Mouse (Mus musculus): ENCODE results near the gene Tac1. TPM values are rescaled to one million over a fixed set of nuclear protein-coding genes. Genes with fewer than 3 reads are reported as not detected.
A peak's percentile ranks its signal among the peaks of the same experiment; 100 is the strongest.
"Not testable (repeated sequence)": the region's sequence is repeated elsewhere in the genome, so short reads cannot be mapped to it uniquely, and the experiment has no call there.

The Tac1 gene
- polyA plus RNA-seq (2016; fragmentation: Nextera tagmentation; extraction: Ambion mirVana): 15.5 and 16.8 TPM in 2 replicates

GRCm38 (mm10) chr6:7554829-7555391 lies at the start of gene Tac1:
TSS of gene Tac1 (plus strand) at chr6:7554879.
- Histone ChIP-seq H3K27ac (no peak within 1 kb of the TSS), H3K4me3 (peak within 1 kb of the TSS; percentile 37), H3K4me1 (peaks cover 19% of the 10 kb centered on the region), H3K9me3 (no peaks in the 10 kb centered on the region), H3K4me2 (replicated peaks) (peak within 1 kb of the TSS; percentile 60), H3K27me3 (peaks cover 36% of the 10 kb centered on the region), H3K36me3 (no peaks in the 10 kb centered on the region), H3K9ac (no peak within 1 kb of the TSS)
- ATAC-seq (ENCODE audit: insufficient number of reproducible peaks, insufficient read depth, low FRiP score, low TSS enrichment): peak; percentile 60; the same call in 1 of the 2 replicates
- WGBS: under 1% methylated on average over 37 of the region's 37 CpGs

GRCm38 (mm10) chr6:7543511-7543910 lies 11.2 kb upstream of the Tac1 start:
- 83% methylated on average over 2 of the region's 2 CpGs for WGBS
- H3K27ac ChIP-seq; H3K27me3 ChIP-seq; H3K4me3 ChIP-seq; H3K9me3 ChIP-seq; ATAC-seq (ENCODE audit: insufficient number of reproducible peaks, insufficient read depth, low FRiP score, low TSS enrichment); H3K4me2 ChIP-seq (replicated peaks); H3K36me3 ChIP-seq; H3K9ac ChIP-seq; H3K4me1 ChIP-seq: not testable (repeated sequence)

DNA sequence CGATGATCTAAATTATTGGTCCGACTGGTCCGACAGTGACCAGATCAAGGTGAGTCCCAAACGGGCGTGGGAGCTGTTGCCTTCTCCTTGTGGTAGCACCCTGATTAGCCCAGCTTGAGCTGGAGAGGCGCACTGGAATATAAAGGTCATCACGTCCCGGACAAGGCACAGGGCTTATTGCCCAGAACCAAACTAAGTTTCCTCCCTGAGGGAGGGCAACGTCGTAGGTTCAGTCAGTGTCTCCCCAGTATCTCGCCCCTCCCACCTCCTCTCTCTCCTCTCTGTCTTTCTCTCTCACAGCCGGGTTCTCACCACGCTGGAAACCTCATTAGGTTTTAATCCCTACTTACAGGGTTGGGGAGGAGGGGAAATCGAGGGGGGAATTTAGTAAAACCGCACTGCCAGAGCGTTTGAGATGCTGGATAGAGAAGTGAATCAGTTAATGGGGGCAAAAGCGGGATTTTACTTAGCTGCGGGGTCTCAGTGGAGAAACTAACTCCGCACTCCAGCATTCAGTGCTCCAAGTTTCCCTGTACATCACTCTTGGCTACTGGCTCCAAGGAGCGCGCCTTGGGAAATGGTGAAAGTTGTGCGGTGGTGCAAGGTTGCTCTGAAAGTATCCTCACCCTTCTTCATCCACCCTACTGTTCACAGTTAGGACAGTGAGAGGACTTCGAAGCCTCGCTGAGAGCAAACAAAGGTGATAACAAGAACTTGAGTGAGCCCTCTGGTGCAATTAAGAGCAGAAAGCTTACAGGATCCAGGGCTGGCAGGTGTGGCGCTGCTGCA lies 1.2 kb downstream of the Tac1 start:
- ATAC-seq (ENCODE audit: insufficient number of reproducible peaks, insufficient read depth, low FRiP score, low TSS enrichment): no peak
- peaks cover 19% of the 10 kb centered on the region for H3K4me1 ChIP-seq
- H3K36me3 ChIP-seq: no peaks in the 10 kb centered on the region
- no peak overlapping the region for H3K27ac ChIP-seq
- peak overlapping the region; percentile 60 for H3K4me2 ChIP-seq (replicated peaks)
- H3K27me3 ChIP-seq: peaks cover 36% of the 10 kb centered on the region
- WGBS: 1% methylated on average over 25 of the region's 25 CpGs
- peak overlapping the region; percentile 37 for H3K4me3 ChIP-seq
- no peaks in the 10 kb centered on the region for H3K9me3 ChIP-seq
- no peak overlapping the region for H3K9ac ChIP-seq

GRCm38 (mm10) chr6:7558164-7558563 lies 3.5 kb downstream of the Tac1 start:
- Histone ChIP-seq H3K9ac (no peak overlapping the region), H3K27ac (no peak overlapping the region), H3K4me3 (no peak overlapping the region), H3K4me1 (peaks cover 19% of the 10 kb centered on the region), H3K4me2 (replicated peaks) (no peak overlapping the region), H3K36me3 (no peaks in the 10 kb centered on the region), H3K9me3 (no peaks in the 10 kb centered on the region), H3K27me3 (peaks cover 36% of the 10 kb centered on the region)
- peak; percentile 57; the same call in 1 of the 2 replicates for ATAC-seq (ENCODE audit: insufficient number of reproducible peaks, insufficient read depth, low FRiP score, low TSS enrichment)

DNA sequence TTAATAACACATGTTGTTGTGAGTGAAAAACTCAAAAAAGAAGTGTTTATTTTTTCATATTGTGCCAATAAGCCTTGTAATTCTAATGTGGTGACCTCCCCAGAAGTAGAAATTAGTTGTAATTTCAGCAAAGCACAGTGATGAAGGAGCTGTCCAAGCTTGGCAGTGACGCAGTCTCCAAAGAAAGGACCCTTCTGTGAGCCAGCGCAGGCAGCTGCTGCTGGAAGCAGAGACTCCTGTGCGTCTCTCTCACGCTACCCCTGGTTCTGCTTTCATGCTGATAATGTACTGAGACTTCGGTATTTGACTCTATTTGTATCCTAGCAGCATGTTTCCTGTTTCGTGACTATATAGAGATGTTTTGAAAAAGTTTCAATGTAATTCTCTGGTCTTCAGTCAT lies 7.8 kb downstream of the Tac1 start:
- Histone ChIP-seq H3K36me3 (no peaks in the 10 kb centered on the region), H3K4me3 (no peak overlapping the region), H3K9me3 (no peaks in the 10 kb centered on the region), H3K4me2 (replicated peaks) (no peak overlapping the region), H3K27me3 (no peaks in the 10 kb centered on the region), H3K4me1 (peaks cover 6% of the 10 kb centered on the region; the same call in 1 of the 2 replicates), H3K27ac (no peak overlapping the region), H3K9ac (no peak overlapping the region)
- WGBS: 27% methylated on average over 6 of the region's 6 CpGs
- ATAC-seq (ENCODE audit: insufficient number of reproducible peaks, insufficient read depth, low FRiP score, low TSS enrichment): no peak

- Histone ChIP-seq H3K36me3 (no peaks in the 10 kb centered on the region), H3K9me3 (no peaks in the 10 kb centered on the region), H3K4me3 (no peak overlapping the region), H3K9ac (no peak overlapping the region), H3K4me2 (replicated peaks) (no peak overlapping the region), H3K27ac (no peak overlapping the region), H3K27me3 (no peaks in the 10 kb centered on the region), H3K4me1 (no peaks in the 10 kb centered on the region; the same call in 1 of the 2 replicates)
- 92% methylated on average over 3 of the region's 3 CpGs for WGBS
- ATAC-seq (ENCODE audit: insufficient number of reproducible peaks, insufficient read depth, low FRiP score, low TSS enrichment): no peak
Measured at GRCm38 (mm10) chr6:7564537-7564936, 9.9 kb downstream of the Tac1 start.

GRCm38 (mm10) chr6:7571144-7571543 lies 16.5 kb downstream of the Tac1 start:
- H3K4me2 ChIP-seq (replicated peaks): no peak overlapping the region
- WGBS: 60% methylated on average over 1 of the region's 1 CpGs
- H3K27me3 ChIP-seq: no peaks in the 10 kb centered on the region
- no peaks in the 10 kb centered on the region for H3K4me1 ChIP-seq
- H3K9ac ChIP-seq: no peak overlapping the region
- no peaks in the 10 kb centered on the region for H3K9me3 ChIP-seq
- H3K27ac ChIP-seq: no peak overlapping the region
- no peaks in the 10 kb centered on the region for H3K36me3 ChIP-seq
- no peak for ATAC-seq (ENCODE audit: insufficient number of reproducible peaks, insufficient read depth, low FRiP score, low TSS enrichment)
- no peak overlapping the region for H3K4me3 ChIP-seq

DNA sequence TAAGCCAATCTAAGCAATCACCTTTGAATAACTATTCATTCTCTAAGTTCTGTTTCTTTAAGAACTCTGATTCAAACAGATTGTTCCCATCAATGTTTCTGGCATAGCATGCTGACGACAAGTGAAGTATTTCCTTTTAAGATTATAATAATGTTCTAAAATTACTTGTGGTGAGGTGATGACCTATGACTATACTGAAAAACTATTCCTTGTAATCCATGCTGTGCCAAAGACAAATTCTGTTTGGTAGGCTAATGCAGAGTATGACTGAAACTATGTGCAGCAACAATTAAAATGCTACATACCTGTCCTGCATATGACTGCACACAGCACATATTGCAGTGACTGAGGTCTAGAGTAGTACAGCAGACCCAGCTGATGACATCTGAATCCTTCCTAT lies 23.4 kb downstream of the Tac1 start:
- no peak overlapping the region for H3K4me2 ChIP-seq (replicated peaks)
- H3K9me3 ChIP-seq: no peaks in the 10 kb centered on the region
- 42% methylated on average over 1 of the region's 1 CpGs for WGBS
- no peaks in the 10 kb centered on the region for H3K4me1 ChIP-seq
- H3K4me3 ChIP-seq: no peak overlapping the region
- H3K9ac ChIP-seq: no peak overlapping the region
- ATAC-seq (ENCODE audit: insufficient number of reproducible peaks, insufficient read depth, low FRiP score, low TSS enrichment): no peak
- H3K27ac ChIP-seq: no peak overlapping the region
- H3K36me3 ChIP-seq: no peaks in the 10 kb centered on the region
- H3K27me3 ChIP-seq: no peaks in the 10 kb centered on the region

DNA sequence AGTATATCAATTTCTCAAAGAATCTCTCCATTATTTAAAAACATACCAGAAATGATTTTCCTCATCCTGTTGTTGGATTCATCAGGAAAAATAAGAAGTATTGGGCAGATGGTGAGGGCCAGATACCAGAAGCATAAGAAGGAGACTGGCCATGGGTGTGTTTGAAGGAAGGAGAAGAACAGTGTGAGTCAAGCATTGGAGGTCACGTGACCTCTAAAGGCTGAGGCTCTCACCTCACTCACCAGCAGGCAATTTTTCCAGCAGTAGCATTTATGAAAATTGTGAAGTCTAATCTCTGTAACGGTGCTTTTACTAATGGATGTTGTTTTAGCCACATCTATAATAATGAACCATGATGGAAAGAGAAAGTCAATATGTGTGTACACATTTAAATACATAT lies 39.8 kb downstream of the Tac1 start:
- Histone ChIP-seq H3K27me3 (no peaks in the 10 kb centered on the region), H3K9ac (no peak overlapping the region), H3K4me2 (replicated peaks) (no peak overlapping the region), H3K27ac (no peak overlapping the region), H3K4me3 (no peak overlapping the region), H3K4me1 (no peaks in the 10 kb centered on the region), H3K9me3 (no peaks in the 10 kb centered on the region), H3K36me3 (no peaks in the 10 kb centered on the region)
- 80% methylated on average over 2 of the region's 2 CpGs for WGBS
- no peak for ATAC-seq (ENCODE audit: insufficient number of reproducible peaks, insufficient read depth, low FRiP score, low TSS enrichment)

- Histone ChIP-seq H3K4me1 (no peaks in the 10 kb centered on the region), H3K36me3 (no peaks in the 10 kb centered on the region), H3K4me2 (replicated peaks) (no peak overlapping the region), H3K27ac (no peak overlapping the region), H3K27me3 (no peaks in the 10 kb centered on the region), H3K9ac (no peak overlapping the region), H3K9me3 (no peaks in the 10 kb centered on the region), H3K4me3 (no peak overlapping the region)
- WGBS: 76% methylated on average over 5 of the region's 5 CpGs
- ATAC-seq (ENCODE audit: insufficient number of reproducible peaks, insufficient read depth, low FRiP score, low TSS enrichment): no peak
Measured at GRCm38 (mm10) chr6:7598416-7598815, 43.7 kb downstream of the Tac1 start.

GRCm38 (mm10) chr6:7600228-7600627 lies 45.5 kb downstream of the Tac1 start:
- Histone ChIP-seq H3K36me3 (no peaks in the 10 kb centered on the region), H3K27ac (no peak overlapping the region), H3K4me2 (replicated peaks) (no peak overlapping the region), H3K4me3 (no peak overlapping the region), H3K27me3 (no peaks in the 10 kb centered on the region), H3K9ac (no peak overlapping the region), H3K4me1 (no peaks in the 10 kb centered on the region), H3K9me3 (no peaks in the 10 kb centered on the region)
- WGBS: 60% methylated on average over 2 of the region's 2 CpGs
- ATAC-seq (ENCODE audit: insufficient number of reproducible peaks, insufficient read depth, low FRiP score, low TSS enrichment): no peak

DNA sequence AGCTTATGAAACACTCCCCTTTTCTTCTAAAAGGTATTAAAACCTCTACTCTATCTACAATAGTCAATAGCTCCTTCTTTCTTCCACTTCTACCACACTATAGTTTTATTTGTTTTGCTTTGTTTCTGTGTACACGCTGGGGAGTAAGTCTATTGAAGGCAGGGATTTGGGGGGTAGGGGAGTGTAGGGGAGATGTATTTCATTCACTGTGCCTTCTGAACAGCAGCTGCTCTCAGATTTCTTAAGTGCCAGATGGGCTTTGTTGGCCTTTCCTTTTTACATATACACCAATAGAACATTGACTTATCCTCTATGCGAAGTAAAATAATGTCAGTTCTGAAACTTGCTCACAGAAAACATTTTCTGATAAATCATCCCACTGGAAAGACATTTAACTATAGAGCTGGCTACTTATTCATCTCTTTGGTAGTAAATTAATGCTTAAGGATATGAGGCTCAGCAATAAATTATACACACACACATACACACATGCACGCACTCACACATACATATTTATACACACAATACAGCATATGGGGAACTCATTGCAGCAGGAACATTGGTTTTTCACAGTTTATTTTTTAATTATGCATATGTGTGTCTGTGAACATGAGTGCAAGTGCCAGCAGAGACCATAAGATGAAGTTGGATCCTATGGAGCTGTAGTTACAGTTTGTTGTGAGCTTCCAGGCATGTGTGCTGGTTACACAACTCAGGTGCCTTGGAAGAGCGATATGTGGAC lies 46.8 kb downstream of the Tac1 start:
- H3K9me3 ChIP-seq: no peaks in the 10 kb centered on the region
- no peak overlapping the region for H3K9ac ChIP-seq
- no peaks in the 10 kb centered on the region for H3K4me1 ChIP-seq
- no peak for ATAC-seq (ENCODE audit: insufficient number of reproducible peaks, insufficient read depth, low FRiP score, low TSS enrichment)
- 81% methylated on average over 4 of the region's 4 CpGs for WGBS
- H3K36me3 ChIP-seq: no peaks in the 10 kb centered on the region
- H3K4me3 ChIP-seq: no peak overlapping the region
- no peak overlapping the region for H3K27ac ChIP-seq
- no peaks in the 10 kb centered on the region for H3K27me3 ChIP-seq
- H3K4me2 ChIP-seq (replicated peaks): no peak overlapping the region

Data from embryonic facial prominence, embryonic 12.5 days (tissue).